Mouse (Mus musculus): ENCODE measurements around the gene Homer3. TPM values are rescaled to one million over a fixed set of nuclear protein-coding genes. Genes with fewer than 3 reads are reported as not detected.
A peak's percentile ranks its signal among the peaks of the same experiment; 100 is the strongest.

The Homer3 gene
- total RNA-seq, 2 experiments from 2014 or later: 5.4 to 12.3 TPM

DNA sequence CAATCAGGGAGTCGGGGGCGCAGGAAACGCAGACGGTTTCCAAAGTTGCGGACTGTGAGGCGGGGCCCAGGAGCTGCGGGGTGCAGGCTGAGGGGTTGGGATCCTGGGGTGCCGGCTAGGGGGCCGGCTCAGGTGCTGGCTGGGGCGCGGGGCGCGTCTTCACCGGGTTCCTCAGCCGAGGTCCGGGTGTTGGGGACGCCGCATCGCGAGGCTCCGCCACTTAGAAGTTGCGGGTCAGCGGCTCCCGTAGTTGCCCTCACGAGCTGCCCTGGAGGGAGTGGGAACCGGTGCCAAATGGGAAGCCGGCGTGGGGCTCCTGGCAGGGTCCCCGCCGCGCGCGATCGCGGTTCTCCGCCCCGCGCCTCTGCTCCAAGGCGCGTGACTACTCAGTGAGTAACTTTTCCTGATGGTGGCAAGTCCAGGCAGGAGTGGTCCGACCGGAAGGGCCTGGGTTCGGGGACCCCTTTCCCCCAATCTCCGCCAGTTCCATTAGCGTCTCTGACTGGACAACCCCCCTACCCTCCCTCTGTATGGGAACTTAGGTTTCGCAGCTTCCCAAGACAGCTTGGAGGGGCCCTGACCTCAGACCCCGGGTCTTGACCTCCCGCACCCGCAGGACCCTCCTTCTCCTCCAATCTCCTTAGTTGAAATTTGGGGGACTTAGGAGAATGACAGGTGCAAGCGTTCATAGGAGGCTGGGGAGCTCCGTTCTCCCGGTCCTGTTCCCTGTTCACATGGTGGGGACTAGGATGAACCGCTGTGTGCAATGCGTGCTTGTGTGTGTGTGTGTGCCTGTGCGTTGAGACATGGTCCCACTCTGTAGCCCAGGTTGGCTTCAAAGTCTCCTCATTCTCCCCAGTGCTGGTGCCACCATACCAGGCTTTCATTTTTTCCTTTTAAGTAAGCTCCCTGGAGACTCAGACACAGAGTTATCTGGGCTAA is 780 bp downstream of the Homer3 start:
- ATAC-seq (replicated peaks; ENCODE audit: poor library complexity, severe bottlenecking): 0 out of 2 replicates have a peak, but pooled peaks have one; percentile 2

DNA sequence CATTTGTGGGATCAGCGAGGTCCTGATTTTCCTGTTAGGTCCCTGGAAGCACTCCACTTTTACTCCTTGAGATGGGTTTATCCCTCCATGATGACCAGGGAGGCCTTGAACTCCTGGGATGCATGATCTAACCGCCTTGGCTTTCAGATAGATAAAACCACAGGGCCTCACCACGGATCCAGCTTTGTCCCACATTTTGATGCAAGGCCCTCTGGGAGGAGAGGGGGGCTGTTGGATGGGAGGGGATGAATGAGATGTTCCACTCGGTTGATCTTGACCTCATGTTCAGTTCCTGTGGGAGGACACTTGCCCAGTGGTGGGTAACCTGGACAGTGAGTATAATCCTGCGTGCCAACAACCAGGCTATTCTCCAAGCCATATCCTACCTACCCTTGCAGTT is 1.8 kb downstream of the Homer3 start:
- ATAC-seq (replicated peaks; ENCODE audit: poor library complexity, severe bottlenecking): no peak

GRCm38 (mm10) chr8:70285304-70285703 is 2.7 kb downstream of the Homer3 start:
- no peak for ATAC-seq (replicated peaks; ENCODE audit: poor library complexity, severe bottlenecking)

DNA sequence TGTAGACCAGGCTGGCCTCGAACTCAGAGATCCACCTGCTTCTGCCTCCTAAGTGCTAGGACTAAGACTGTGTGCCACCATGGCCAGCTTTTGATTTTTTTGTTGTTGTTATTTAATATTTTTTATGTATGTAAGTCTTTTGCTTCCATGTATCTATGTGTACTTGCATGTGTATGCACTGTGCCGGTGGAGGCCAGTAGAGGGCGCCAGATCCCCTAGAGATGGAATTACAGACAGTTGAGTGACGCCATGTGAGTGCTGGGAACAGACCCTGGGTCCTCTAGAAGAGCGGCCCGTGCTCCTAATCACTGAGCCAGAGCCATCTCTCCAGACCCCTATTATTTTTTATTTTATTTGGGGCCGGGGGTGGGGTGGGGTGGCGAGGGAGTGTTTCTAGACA is 4.1 kb downstream of the Homer3 start:
- no peak for ATAC-seq (replicated peaks; ENCODE audit: poor library complexity, severe bottlenecking)

GRCm38 (mm10) chr8:70293988-70294405 is 11.4 kb downstream of the Homer3 start:
- ATAC-seq (replicated peaks; ENCODE audit: poor library complexity, severe bottlenecking): no peak

- peak; percentile 57 for ATAC-seq (replicated peaks; ENCODE audit: poor library complexity, severe bottlenecking)
Observed at GRCm38 (mm10) chr8:70300881-70301280, 18.3 kb downstream of the Homer3 start.

- ATAC-seq (replicated peaks; ENCODE audit: poor library complexity, severe bottlenecking): peak; percentile 89
Observed at GRCm38 (mm10) chr8:70302358-70302890, 19.8 kb downstream of the Homer3 start, which contains the start of the genes Ddx49 and Cope. TSS of gene Ddx49 (minus strand) at chr8:70302489. TSS of gene Cope (plus strand) at chr8:70302518.

- no peak for ATAC-seq (replicated peaks; ENCODE audit: poor library complexity, severe bottlenecking)
Observed at GRCm38 (mm10) chr8:70302901-70303300, 20.3 kb downstream of the Homer3 start.

GRCm38 (mm10) chr8:70309311-70309710 is 26.7 kb downstream of the Homer3 start:
- peak; percentile 66 for ATAC-seq (replicated peaks; ENCODE audit: poor library complexity, severe bottlenecking)

GRCm38 (mm10) chr8:70313399-70313798 is 30.8 kb downstream of the Homer3 start:
- no peak for ATAC-seq (replicated peaks; ENCODE audit: poor library complexity, severe bottlenecking)

GRCm38 (mm10) chr8:70315624-70316510 is 33.2 kb downstream of the Homer3 start, which contains the start of gene Cers1:
TSS of gene Cers1 (plus strand) at chr8:70315775.
- ATAC-seq (replicated peaks; ENCODE audit: poor library complexity, severe bottlenecking): peak; percentile 57

DNA sequence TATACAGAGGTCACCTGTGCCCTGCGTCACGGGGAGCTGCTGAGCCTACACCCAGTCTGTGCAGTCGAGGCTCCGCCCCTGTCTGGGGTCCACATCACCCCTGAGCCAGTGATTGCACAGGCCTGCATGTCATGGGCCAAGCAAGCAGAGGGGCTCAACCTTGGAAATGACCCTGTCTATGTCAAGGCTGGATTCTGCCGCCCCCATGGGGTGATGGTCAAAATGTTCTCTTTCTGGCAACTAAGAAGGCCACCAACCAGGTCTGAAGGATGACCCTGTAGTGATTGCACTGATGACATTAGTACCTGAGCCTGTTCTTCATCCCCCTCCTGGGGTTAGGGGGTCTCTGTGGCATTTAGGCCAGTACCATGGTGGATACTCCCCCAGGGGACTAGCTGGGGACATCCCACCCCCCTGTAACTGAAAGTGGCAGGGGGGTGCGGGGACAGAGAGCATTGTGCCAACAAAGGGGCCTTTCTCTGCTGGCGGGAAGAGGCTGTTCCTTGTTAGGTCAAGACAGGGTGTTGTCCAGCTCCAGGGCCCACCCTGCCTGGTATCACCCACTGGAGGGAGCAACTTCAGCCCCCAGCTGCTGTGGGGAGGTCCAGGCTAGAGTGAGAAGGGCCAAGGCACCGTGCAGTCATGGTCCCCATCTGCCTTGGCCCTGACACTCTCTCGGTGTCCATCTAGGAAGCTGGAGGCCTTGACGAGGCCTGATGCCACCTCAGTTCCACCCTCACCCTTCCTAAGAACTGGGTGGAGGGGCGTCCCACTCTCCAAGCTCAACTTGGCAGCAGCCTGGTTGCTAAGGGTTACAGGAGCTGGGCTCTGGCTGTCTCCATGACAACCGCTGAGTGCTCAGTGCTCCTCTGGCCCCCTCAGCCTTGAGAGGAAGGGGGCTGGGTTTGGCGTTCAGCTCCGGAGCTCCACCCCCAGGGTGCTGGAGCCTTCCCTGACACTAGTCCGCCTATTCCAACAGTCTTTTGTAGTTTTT is 34.2 kb downstream of the Homer3 start:
- peak; percentile 14; the same call in 1 of the 2 replicates for ATAC-seq (replicated peaks; ENCODE audit: poor library complexity, severe bottlenecking)

GRCm38 (mm10) chr8:70317872-70318271 is 35.2 kb downstream of the Homer3 start:
- ATAC-seq (replicated peaks; ENCODE audit: poor library complexity, severe bottlenecking): no peak

- ATAC-seq (replicated peaks; ENCODE audit: poor library complexity, severe bottlenecking): no peak
Observed at GRCm38 (mm10) chr8:70323716-70324115, 41.1 kb downstream of the Homer3 start.

DNA sequence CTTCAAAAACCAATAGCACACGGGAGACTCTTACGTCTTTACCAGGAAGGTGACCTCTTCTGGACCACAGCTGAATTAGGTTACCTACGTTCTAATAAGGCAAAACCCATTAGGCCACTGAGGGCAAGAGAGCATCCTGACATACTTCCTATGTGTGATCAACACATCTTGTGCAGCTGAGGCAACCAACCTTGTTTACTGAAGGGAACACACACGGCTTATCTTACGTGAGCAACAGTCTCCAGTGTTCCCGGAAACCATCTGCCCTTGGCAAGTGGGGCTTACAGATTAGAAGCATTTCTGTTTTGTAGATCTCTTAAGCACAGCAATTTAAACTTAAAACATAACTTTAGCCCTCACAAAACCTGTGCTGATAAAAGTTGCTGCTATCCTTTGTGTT is 44.9 kb downstream of the Homer3 start:
- no peak for ATAC-seq (replicated peaks; ENCODE audit: poor library complexity, severe bottlenecking)

DNA sequence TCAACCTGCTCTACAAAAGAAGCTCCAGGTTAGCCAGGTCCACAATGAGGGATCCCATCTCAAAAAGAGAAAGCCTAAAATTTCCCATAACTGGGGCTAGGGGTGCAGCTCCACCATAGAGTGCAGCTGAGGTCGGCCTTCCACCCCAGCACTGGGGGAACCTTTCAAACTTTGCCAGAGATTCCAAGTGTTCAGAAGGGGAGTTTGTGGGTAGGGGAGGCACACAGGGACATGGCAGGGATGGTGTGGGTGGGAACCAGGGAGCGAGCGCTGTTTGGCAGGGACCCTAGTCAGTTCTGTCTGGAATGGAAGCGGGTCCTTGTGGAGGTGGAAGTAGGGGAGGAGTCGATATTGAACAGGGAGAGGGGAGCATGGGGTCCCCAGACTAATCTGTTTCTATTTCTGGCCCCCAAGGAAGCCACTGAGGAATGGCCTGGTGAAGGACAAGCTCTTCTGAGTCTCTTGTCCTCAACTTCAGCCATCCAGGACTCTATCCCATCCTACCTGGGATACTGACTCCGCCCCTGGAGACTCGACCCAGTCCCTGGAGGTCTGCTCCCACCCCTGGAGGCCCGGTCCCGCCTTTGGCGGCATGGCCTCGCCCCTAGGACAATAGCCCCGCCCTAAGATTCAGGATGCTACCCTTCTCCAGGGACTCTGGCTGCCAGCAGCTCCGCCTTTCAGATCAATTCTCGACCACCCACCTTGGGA is 46.7 kb downstream of the Homer3 start, which contains the start of gene Gdf1:
Gdf1 (plus strand) TSS at position 694 of the 711 bp plus-strand sequence.
- no peak; the same call in 1 of the 2 replicates for ATAC-seq (replicated peaks; ENCODE audit: poor library complexity, severe bottlenecking)

- peak; percentile 12; the same call in 1 of the 2 replicates for ATAC-seq (replicated peaks; ENCODE audit: poor library complexity, severe bottlenecking)
Observed at GRCm38 (mm10) chr8:70329835-70330740, 47.5 kb downstream of the Homer3 start.
